Mouse (Mus musculus) midbrain, embryonic 14.5 days (tissue): ENCODE data around the gene Lipc. TPM values are rescaled to one million over a fixed set of nuclear protein-coding genes. Genes with fewer than 3 reads are reported as not detected.

Source experiments
- ATAC-seq: fragments of 200-750 bp; cut with Nextera tagmentation; 2 replicates; pipeline ENCODE4 v1.8.0; 2017; ENCODE audit warnings: moderate number of reproducible peaks, moderate library complexity; ENCODE audit not compliant: low FRiP score, low TSS enrichment
- DNase-seq: peaks from one replicate; pipeline ENCODE4 v3.0.0-alpha.2; 2015
- H3K27ac ChIP-seq: fragments of 300-500 bp; sonication (generic); replicated peaks from 2 replicates; pipeline ENCODE4 v1.5.1; 2014; ENCODE audit warnings: mild to moderate bottlenecking, low read depth, low read length, moderate library complexity
- H3K27me3 ChIP-seq: fragments of 300-500 bp; sonication (generic); 2 replicates; pipeline ENCODE4 v1.6.1; 2014; ENCODE audit warnings: low read length, control low read depth, mixed read lengths; ENCODE audit not compliant: control insufficient read depth, insufficient read depth
- H3K36me3 ChIP-seq: fragments of 300-500 bp; sonication (generic); 2 replicates; pipeline ENCODE4 v1.6.1; 2014; ENCODE audit warnings: low read length, control low read depth; ENCODE audit not compliant: control insufficient read depth, insufficient read depth
- H3K4me1 ChIP-seq: fragments of 300-500 bp; sonication (generic); 2 replicates; pipeline ENCODE4 v1.6.1; 2014; ENCODE audit warnings: mild to moderate bottlenecking, antibody characterized with exemption, low read length, control low read depth; ENCODE audit not compliant: control insufficient read depth, insufficient read depth
- H3K4me2 ChIP-seq: fragments of 300-500 bp; sonication (generic); 2 replicates; pipeline ENCODE4 v1.6.1; 2014; ENCODE audit warnings: mild to moderate bottlenecking, low read length, moderate library complexity
- H3K4me3 ChIP-seq: fragments of 300-500 bp; sonication (generic); replicated peaks from 2 replicates; pipeline ENCODE4 v1.5.1; 2014; ENCODE audit warnings: low read depth, low read length
- H3K9ac ChIP-seq: fragments of 300-500 bp; sonication (generic); replicated peaks from 2 replicates; pipeline ENCODE4 v1.6.1; 2014; ENCODE audit warnings: mild to moderate bottlenecking, low read length, moderate library complexity
- H3K9me3 ChIP-seq: fragments of 300-500 bp; sonication (generic); 2 replicates; pipeline ENCODE4 v1.6.1; 2016; ENCODE audit warnings: low read length, control low read depth, mixed read lengths; ENCODE audit not compliant: control insufficient read depth
- WGBS: fragments of 180-500 bp; shearing (Covaris S2); extraction: QIAGEN DNeasy Blood & Tissue Kit; methylation state at CpG from one replicate; pipeline ENCODE4 v1.1.7; 2014; 5-methylcytosine and 5-hydroxymethylcytosine counted together
- polyA plus RNA-seq: library from polyadenylated mRNA; unstranded; fragments of >200 nt; fragmentation: Nextera tagmentation; extraction: Ambion mirVana; gene quantifications from 2 replicates; pipeline ENCODE4 v1.2.1, GENCODE M21; 2014

Lipc gene
- polyA plus RNA-seq, 1 experiment from 2014 or later: not detected

GRCm38 (mm10) chr9:70927701-70928100 lies 24.3 kb downstream of the Lipc start:
- no peaks in the 10 kb centered on the region for H3K27me3 ChIP-seq
- no peak overlapping the region for H3K4me2 ChIP-seq
- no peak overlapping the region for H3K9ac ChIP-seq
- H3K4me1 ChIP-seq: no peaks in the 10 kb centered on the region
- no peaks in the 10 kb centered on the region for H3K36me3 ChIP-seq
- DNase-seq (no peak), ATAC-seq (no peak)
- no peak overlapping the region for H3K27ac ChIP-seq
- H3K9me3 ChIP-seq: no peaks in the 10 kb centered on the region
- H3K4me3 ChIP-seq: no peak overlapping the region

GRCm38 (mm10) chr9:70926820-70927588 lies 25.0 kb downstream of the Lipc start:
- Histone ChIP-seq H3K27ac (no peak overlapping the region), H3K4me2 (no peak overlapping the region), H3K4me1 (no peaks in the 10 kb centered on the region), H3K9ac (no peak overlapping the region), H3K4me3 (no peak overlapping the region), H3K36me3 (no peaks in the 10 kb centered on the region), H3K9me3 (no peaks in the 10 kb centered on the region), H3K27me3 (no peaks in the 10 kb centered on the region)
- no peak for ATAC-seq
- whole genome bisulfite sequencing: 78% methylated on average over 6 of the region's 6 CpGs
- DNase-seq: no peak

GRCm38 (mm10) chr9:70925225-70925624 lies 26.8 kb downstream of the Lipc start:
- Histone ChIP-seq H3K27me3 (no peaks in the 10 kb centered on the region), H3K36me3 (no peaks in the 10 kb centered on the region), H3K27ac (no peak overlapping the region), H3K4me2 (no peak overlapping the region), H3K4me1 (no peaks in the 10 kb centered on the region), H3K9me3 (no peaks in the 10 kb centered on the region), H3K4me3 (no peak overlapping the region), H3K9ac (no peak overlapping the region)
- DNase-seq (no peak), ATAC-seq (no peak)
- WGBS: 90% methylated on average over 6 of the region's 6 CpGs

- ATAC-seq (no peak), DNase-seq (no peak)
- Histone ChIP-seq H3K4me2 (no peak overlapping the region), H3K36me3 (no peaks in the 10 kb centered on the region), H3K4me1 (no peaks in the 10 kb centered on the region), H3K27ac (no peak overlapping the region), H3K27me3 (no peaks in the 10 kb centered on the region), H3K9me3 (no peaks in the 10 kb centered on the region), H3K4me3 (no peak overlapping the region), H3K9ac (no peak overlapping the region)
- 87% methylated on average over 3 of the region's 3 CpGs for WGBS
Observed at GRCm38 (mm10) chr9:70924763-70925162, 27.3 kb downstream of the Lipc start.

GRCm38 (mm10) chr9:70921781-70922565 lies 30.1 kb downstream of the Lipc start:
- Histone ChIP-seq H3K4me1 (no peaks in the 10 kb centered on the region), H3K27me3 (no peaks in the 10 kb centered on the region), H3K4me2 (no peak overlapping the region), H3K9me3 (no peaks in the 10 kb centered on the region), H3K4me3 (no peak overlapping the region), H3K9ac (no peak overlapping the region), H3K36me3 (no peaks in the 10 kb centered on the region), H3K27ac (no peak overlapping the region)
- DNase-seq: peak; percentile 80
- ATAC-seq: no peak
- 67% methylated on average over 7 of the region's 7 CpGs for WGBS

- H3K9me3 ChIP-seq: no peaks in the 10 kb centered on the region
- no peaks in the 10 kb centered on the region for H3K36me3 ChIP-seq
- 81% methylated on average over 3 of the region's 3 CpGs for WGBS
- no peak overlapping the region for H3K27ac ChIP-seq
- H3K4me1 ChIP-seq: no peaks in the 10 kb centered on the region
- no peaks in the 10 kb centered on the region for H3K27me3 ChIP-seq
- H3K4me2 ChIP-seq: no peak overlapping the region
- ATAC-seq: no peak
- no peak for DNase-seq
- no peak overlapping the region for H3K4me3 ChIP-seq
- H3K9ac ChIP-seq: no peak overlapping the region
Observed at GRCm38 (mm10) chr9:70921132-70921531, 30.9 kb downstream of the Lipc start.

GRCm38 (mm10) chr9:70919271-70919670 lies 32.8 kb downstream of the Lipc start:
- DNase-seq: no peak

GRCm38 (mm10) chr9:70916516-70916915 lies 35.5 kb downstream of the Lipc start:
- Histone ChIP-seq H3K27ac (no peak overlapping the region), H3K27me3 (no peaks in the 10 kb centered on the region), H3K4me3 (no peak overlapping the region), H3K4me2 (no peak overlapping the region), H3K9ac (no peak overlapping the region), H3K9me3 (no peaks in the 10 kb centered on the region), H3K36me3 (no peaks in the 10 kb centered on the region), H3K4me1 (no peaks in the 10 kb centered on the region)
- DNase-seq (no peak), ATAC-seq (no peak)
- WGBS: 62% methylated on average over 7 of the region's 7 CpGs

More at GRCm38 (mm10) chr9:70919271-70919670, 32.8 kb downstream of the Lipc start:
- no peak overlapping the region for H3K9ac ChIP-seq
- H3K4me1 ChIP-seq: no peaks in the 10 kb centered on the region
- H3K36me3 ChIP-seq: no peaks in the 10 kb centered on the region
- no peak for ATAC-seq
- H3K4me3 ChIP-seq: no peak overlapping the region
- WGBS: 97% methylated on average over 3 of the region's 3 CpGs
- no peaks in the 10 kb centered on the region for H3K9me3 ChIP-seq
- H3K4me2 ChIP-seq: no peak overlapping the region
- no peak overlapping the region for H3K27ac ChIP-seq
- H3K27me3 ChIP-seq: no peaks in the 10 kb centered on the region

- 88% methylated on average over 2 of the region's 2 CpGs for WGBS
- DNase-seq (no peak), ATAC-seq (no peak)
- Histone ChIP-seq H3K27ac (no peak overlapping the region), H3K9me3 (no peaks in the 10 kb centered on the region), H3K9ac (no peak overlapping the region), H3K27me3 (no peaks in the 10 kb centered on the region), H3K4me2 (no peak overlapping the region), H3K4me3 (no peak overlapping the region), H3K36me3 (no peaks in the 10 kb centered on the region), H3K4me1 (no peaks in the 10 kb centered on the region)
Observed at GRCm38 (mm10) chr9:70915356-70915685, 36.7 kb downstream of the Lipc start.
